Mouse (Mus musculus) kidney, postnatal 0 days (tissue): ENCODE measurements around the gene Cfap97d2. TPM values are rescaled to one million over a fixed set of nuclear protein-coding genes. Genes with fewer than 3 reads are reported as not detected.
A peak's percentile ranks its signal among the peaks of the same experiment; 100 is the strongest.

Source experiments
- ATAC-seq: fragments of 200-750 bp; cut with Nextera tagmentation; replicated peaks from 2 replicates; pipeline ENCODE4 v1.8.0; 2017; ENCODE audit warnings: low read depth, moderate number of reproducible peaks, moderate TSS enrichment, moderate library complexity; ENCODE audit not compliant: low FRiP score
- DNase-seq: peaks from one replicate; pipeline ENCODE4 v3.0.0-alpha.2; 2016; ENCODE audit warnings: low spot score
- H3K27ac ChIP-seq: fragments of 300-500 bp; sonication (generic); 2 replicates; pipeline ENCODE4 v1.5.1; 2014; ENCODE audit warnings: mild to moderate bottlenecking
- H3K27me3 ChIP-seq: fragments of 300-500 bp; sonication (generic); 2 replicates; pipeline ENCODE4 v1.6.1; 2014; ENCODE audit warnings: low read length, mixed read lengths; ENCODE audit not compliant: insufficient read depth
- H3K36me3 ChIP-seq: fragments of 300-500 bp; sonication (generic); 2 replicates; pipeline ENCODE4 v1.6.1; 2014; ENCODE audit warnings: low read length, mixed read lengths; ENCODE audit not compliant: insufficient read depth
- H3K4me1 ChIP-seq: fragments of 300-500 bp; sonication (generic); replicated peaks from 2 replicates; pipeline ENCODE4 v1.6.1; 2014; ENCODE audit warnings: antibody characterized with exemption, low read length, mixed read lengths; ENCODE audit not compliant: insufficient read depth
- H3K4me2 ChIP-seq: fragments of 300-500 bp; sonication (generic); 2 replicates; pipeline ENCODE4 v1.6.1; 2014; ENCODE audit warnings: mild to moderate bottlenecking, low read length, moderate library complexity, mixed read lengths
- H3K4me3 ChIP-seq: fragments of 300-500 bp; sonication (generic); replicated peaks from 2 replicates; pipeline ENCODE4 v1.5.1; 2014; ENCODE audit warnings: low read depth, low read length
- H3K9ac ChIP-seq: fragments of 300-500 bp; sonication (generic); 2 replicates; pipeline ENCODE4 v1.6.1; 2014; ENCODE audit warnings: low read depth, low read length
- H3K9me3 ChIP-seq: fragments of 300-500 bp; sonication (generic); replicated peaks from 2 replicates; pipeline ENCODE4 v1.6.1; 2016; ENCODE audit warnings: low read length, inconsistent platforms, mixed read lengths
- CTCF ChIP-seq: IDR thresholded peaks from 2 replicates; pipeline ENCODE4 v1.5.1; 2016; ENCODE audit warnings: antibody characterized with exemption, low read depth, mild to moderate bottlenecking, moderate library complexity
- WGBS: fragments of 180-500 bp; shearing (Covaris S2); extraction: QIAGEN DNeasy Blood & Tissue Kit; methylation state at CpG from one replicate; pipeline ENCODE4 v1.1.7; 2014; 5-methylcytosine and 5-hydroxymethylcytosine counted together
- polyA plus RNA-seq: library from polyadenylated mRNA; unstranded; fragments of >200 nt; fragmentation: Nextera tagmentation; extraction: Ambion mirVana; gene quantifications from 2 replicates; pipeline ENCODE4 v1.2.1, GENCODE M21; 2015

The Cfap97d2 gene
- polyA plus RNA-seq, 1 experiment from 2014 or later: not detected

DNA sequence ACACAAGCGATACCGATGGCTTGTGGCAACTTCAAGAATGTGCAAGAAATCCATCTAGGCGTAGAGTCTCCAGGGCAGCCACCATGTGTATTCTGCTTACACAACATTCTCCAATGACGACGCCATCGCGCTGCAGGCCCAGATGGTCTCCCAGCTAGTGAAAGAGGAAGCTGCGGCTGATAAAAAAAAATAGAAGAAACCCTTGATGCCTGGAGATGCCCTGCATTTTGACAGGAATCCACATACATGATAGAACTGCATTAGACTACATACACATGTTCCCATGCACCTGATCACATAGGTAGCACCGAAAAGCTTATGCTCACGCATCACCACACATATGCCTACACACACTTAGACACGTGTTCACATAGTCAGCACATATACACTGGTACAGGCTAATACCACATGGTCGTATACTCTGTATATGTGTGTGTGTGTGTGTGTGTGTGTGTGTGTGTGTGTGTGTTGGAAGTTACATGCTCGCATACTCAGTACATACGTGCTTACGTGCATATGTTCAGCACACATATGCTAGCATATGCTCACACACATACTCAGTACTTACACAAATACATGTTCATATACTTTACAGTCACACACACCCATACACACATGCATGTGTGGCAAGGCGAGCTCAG is 19.9 kb upstream of the Cfap97d2 start:
- Histone ChIP-seq H3K36me3 (no peaks in the 10 kb centered on the region), H3K9me3 (no peaks in the 10 kb centered on the region), H3K4me3 (no peak overlapping the region), H3K27ac (no peak overlapping the region), H3K4me1 (no peaks in the 10 kb centered on the region), H3K27me3 (no peaks in the 10 kb centered on the region), H3K9ac (no peak overlapping the region), H3K4me2 (no peak overlapping the region)
- TF ChIP-seq CTCF: no peak
- 86% methylated on average over 16 of the region's 16 CpGs for WGBS
- ATAC-seq (no peak), DNase-seq (no peak)

DNA sequence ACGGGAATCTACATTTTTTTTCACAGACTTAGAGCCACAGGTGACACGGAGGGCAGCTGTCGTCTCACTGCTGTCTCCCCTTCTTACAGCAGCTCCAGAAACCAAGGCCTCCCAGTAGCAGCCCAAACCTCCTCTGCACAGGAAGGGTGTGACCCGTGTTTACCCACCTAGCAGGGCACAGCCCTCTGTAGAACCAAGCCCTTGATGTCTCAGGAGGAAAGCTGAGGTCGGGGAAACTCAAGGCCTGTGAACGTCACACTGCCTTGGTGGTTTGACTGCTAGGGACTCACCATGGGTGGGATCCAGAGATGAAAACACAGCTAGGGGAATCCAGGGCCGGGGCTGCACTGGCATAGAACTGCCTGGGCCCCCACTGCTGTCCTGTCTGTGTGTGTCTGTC is 19.3 kb upstream of the Cfap97d2 start:
- no peak for DNase-seq
- WGBS: 63% methylated on average over 7 of the region's 7 CpGs
- TF ChIP-seq CTCF: no peak
- no peak overlapping the region for H3K4me3 ChIP-seq
- no peaks in the 10 kb centered on the region for H3K36me3 ChIP-seq
- no peaks in the 10 kb centered on the region for H3K9me3 ChIP-seq
- H3K9ac ChIP-seq: no peak overlapping the region
- no peak overlapping the region for H3K27ac ChIP-seq
- H3K4me2 ChIP-seq: no peak overlapping the region
- no peaks in the 10 kb centered on the region for H3K4me1 ChIP-seq
- H3K27me3 ChIP-seq: no peaks in the 10 kb centered on the region
- no peak for ATAC-seq

DNA sequence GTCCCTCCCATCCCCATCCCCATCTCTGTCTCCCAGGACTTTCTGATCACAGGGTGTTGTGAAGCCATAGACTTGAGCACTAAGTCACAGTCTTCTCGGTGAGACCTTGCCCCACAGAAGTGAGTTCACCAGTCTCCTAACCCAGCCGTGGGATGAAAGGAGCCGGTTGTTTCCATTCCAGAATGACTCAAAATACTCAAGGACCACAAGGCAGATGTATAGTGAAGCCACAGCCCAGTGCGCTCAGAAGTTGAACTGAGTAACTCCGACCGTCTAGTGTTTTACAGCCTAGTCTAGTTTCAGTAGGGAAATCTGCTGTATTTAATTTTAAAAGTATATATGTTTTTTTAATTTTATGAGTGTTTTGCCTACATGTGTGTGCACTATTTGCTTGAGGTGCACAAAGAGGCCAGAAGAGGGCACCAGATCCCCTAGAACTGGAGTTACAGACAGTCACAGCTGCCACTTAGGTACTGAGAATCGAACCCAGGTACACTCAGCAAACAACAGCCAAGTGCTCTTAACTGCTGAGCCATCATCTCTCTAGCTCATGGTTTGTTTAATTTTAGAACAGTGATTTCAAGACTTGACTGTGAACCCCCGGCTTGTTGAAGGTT is 18.5 kb upstream of the Cfap97d2 start:
- Histone ChIP-seq H3K36me3 (no peaks in the 10 kb centered on the region), H3K27me3 (no peaks in the 10 kb centered on the region), H3K9ac (no peak overlapping the region), H3K4me2 (no peak overlapping the region), H3K4me1 (no peaks in the 10 kb centered on the region), H3K9me3 (no peaks in the 10 kb centered on the region), H3K27ac (no peak overlapping the region), H3K4me3 (no peak overlapping the region)
- no peak for DNase-seq
- WGBS: 92% methylated on average over 8 of the region's 8 CpGs
- peak; percentile 29; the same call in 1 of the 2 replicates for TF ChIP-seq CTCF
- ATAC-seq: no peak

DNA sequence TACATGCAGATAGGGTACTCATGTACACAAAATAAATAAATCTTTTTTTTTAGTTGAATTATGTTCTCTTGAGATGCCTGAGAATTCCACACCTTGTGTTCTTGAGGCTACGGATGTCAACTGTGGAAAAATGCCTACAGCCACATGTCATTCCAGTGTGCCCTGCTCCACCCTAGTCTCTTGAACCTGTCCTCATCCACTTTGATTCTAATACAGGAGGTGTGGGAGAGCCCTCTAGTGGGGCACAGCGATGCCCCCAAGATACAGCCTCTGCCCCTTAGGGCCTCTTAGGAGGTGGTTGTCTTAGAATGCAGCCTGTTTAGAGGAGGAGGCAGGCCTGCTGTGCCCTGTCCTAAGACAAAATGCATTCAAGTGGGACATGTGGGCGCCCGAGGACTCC is 17.7 kb upstream of the Cfap97d2 start:
- Histone ChIP-seq H3K27me3 (no peaks in the 10 kb centered on the region), H3K27ac (no peak overlapping the region), H3K9me3 (no peaks in the 10 kb centered on the region), H3K4me2 (no peak overlapping the region), H3K9ac (no peak overlapping the region), H3K36me3 (no peaks in the 10 kb centered on the region), H3K4me3 (no peak overlapping the region), H3K4me1 (no peaks in the 10 kb centered on the region)
- ATAC-seq (no peak), DNase-seq (no peak)
- WGBS: 80% methylated on average over 4 of the region's 4 CpGs
- TF ChIP-seq CTCF: peak; percentile 31; the same call in 1 of the 2 replicates

DNA sequence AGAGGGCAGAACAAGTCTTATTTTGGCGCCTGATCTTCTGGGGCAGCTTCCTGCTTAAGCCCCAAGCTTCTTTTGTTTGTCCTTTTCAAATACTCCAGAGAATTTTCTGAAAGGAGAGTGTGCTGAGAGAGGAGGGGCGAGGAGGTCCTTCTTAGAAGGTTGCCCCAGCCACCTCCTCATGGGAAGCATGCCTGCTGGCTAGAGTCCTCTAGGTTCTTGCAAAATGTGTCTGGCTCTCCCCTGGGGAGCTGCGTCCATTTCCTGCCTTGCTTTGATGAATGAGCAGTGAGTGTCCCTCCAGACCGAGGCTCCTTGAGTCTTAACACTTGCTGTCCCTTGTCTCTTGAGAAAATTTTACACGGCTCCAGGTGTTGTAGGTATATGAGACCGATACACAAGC is 17.2 kb upstream of the Cfap97d2 start:
- Histone ChIP-seq H3K36me3 (no peaks in the 10 kb centered on the region), H3K9me3 (no peaks in the 10 kb centered on the region), H3K27me3 (no peaks in the 10 kb centered on the region), H3K4me2 (no peak overlapping the region), H3K27ac (no peak overlapping the region), H3K9ac (no peak overlapping the region), H3K4me1 (no peaks in the 10 kb centered on the region), H3K4me3 (no peak overlapping the region)
- 58% methylated on average over 6 of the region's 6 CpGs for WGBS
- DNase-seq (no peak), ATAC-seq (no peak)
- no peak for TF ChIP-seq CTCF

DNA sequence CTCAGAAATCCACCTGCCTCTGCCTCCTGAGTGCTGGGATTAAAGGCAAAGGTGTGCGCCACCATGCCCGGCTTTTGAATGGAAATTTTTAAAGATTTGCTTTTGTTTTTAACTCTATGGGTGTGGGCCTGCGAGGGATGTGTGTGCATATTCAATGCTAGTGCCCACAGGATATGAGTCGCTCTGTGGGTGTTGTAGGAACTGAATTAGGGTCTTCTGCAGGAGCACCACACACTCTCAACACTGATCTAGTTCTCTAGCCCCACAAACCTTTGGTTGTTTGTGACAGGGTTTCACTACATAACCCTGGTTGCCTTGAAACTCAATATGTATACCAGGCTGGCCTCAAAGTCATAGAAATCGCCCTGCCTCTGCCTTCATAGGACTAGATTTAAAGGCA is 16.4 kb upstream of the Cfap97d2 start:
- Histone ChIP-seq H3K36me3 (no peaks in the 10 kb centered on the region), H3K4me1 (no peaks in the 10 kb centered on the region), H3K4me3 (no peak overlapping the region), H3K9me3 (no peaks in the 10 kb centered on the region), H3K27me3 (no peaks in the 10 kb centered on the region), H3K27ac (no peak overlapping the region), H3K9ac (no peak overlapping the region), H3K4me2 (no peak overlapping the region)
- DNase-seq (no peak), ATAC-seq (no peak)
- TF ChIP-seq CTCF: no peak
- 86% methylated on average over 5 of the region's 5 CpGs for WGBS
